Mouse (Mus musculus) adrenal gland, postnatal 14 days (tissue): Measurements from ENCODE around the gene Usp25. TPM values are rescaled to one million over a fixed set of nuclear protein-coding genes. Genes with fewer than 3 reads are reported as not detected.

Source experiments
- DNase-seq: peaks from one replicate; pipeline ENCODE4 v3.0.0; 2021; ENCODE audit warnings: mixed read lengths
- total RNA-seq: library from RNA; stranded (reverse); gene quantifications from 2 replicates; pipeline ENCODE4 v1.2.3, GENCODE M21; 2021

Usp25 gene
- total RNA-seq, 1 experiment from 2014 or later: 55.8 TPM

- DNase-seq: no peak
These were observed 133.3 kb downstream of the Usp25 start for GRCm38 (mm10) chr16:77146801-77147200.

GRCm38 (mm10) chr16:77150338-77150737 is 136.8 kb downstream of the Usp25 start:
- DNase-seq: no peak

- DNase-seq: no peak
These were observed 137.4 kb downstream of the Usp25 start for GRCm38 (mm10) chr16:77150884-77151283.

- no peak for DNase-seq
These were observed 138.8 kb downstream of the Usp25 start for GRCm38 (mm10) chr16:77152288-77152687.

- DNase-seq: no peak
These were observed 139.8 kb downstream of the Usp25 start for GRCm38 (mm10) chr16:77153216-77153715.

- no peak for DNase-seq
These were observed 140.3 kb downstream of the Usp25 start for GRCm38 (mm10) chr16:77153815-77154214.

- DNase-seq: no peak
These were observed 141.3 kb downstream of the Usp25 start for GRCm38 (mm10) chr16:77154831-77155230.
